Mouse (Mus musculus): ENCODE results near the gene P2ry2.

DNA sequence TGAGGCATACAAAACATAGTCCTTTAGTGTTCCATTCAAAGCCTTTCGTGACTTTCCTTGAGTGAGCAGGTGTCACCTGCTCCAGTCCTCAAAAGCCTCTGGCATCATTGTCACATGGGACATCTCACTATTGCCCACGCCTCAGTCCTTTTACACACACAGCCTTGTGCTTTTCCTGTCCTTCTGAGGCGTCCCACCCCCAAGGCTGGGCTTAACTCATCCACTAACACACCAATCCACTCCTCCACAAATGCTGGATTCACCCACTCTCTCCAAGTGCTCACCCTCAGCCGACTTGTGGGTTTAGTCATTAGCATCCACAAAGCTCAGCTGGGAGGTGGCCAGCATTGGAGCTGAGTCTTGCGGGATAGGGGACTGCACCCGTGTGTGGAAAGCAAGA lies 4.8 kb upstream of the P2ry2 start:
- TF ChIP-seq POLR2A (IDR thresholded peaks at IDR 0.05; ENCODE audit: control insufficient read depth, low read depth, low read length) (no peak), CTCF (IDR thresholded peaks at IDR 0.05; ENCODE audit: control insufficient read depth, insufficient read depth, insufficient replicate concordance, low read depth, low read length) (no peak)

Data from testis, adult 2 months (tissue).